Mouse (Mus musculus) R1 (cell line): ENCODE measurements around the gene Zmiz1.

Experiments used
- DNase-seq: peaks from one replicate; pipeline ENCODE4 v3.0.0-alpha.2; 2018; ENCODE audit warnings: low read depth, low spot score

Zmiz1 gene

DNA sequence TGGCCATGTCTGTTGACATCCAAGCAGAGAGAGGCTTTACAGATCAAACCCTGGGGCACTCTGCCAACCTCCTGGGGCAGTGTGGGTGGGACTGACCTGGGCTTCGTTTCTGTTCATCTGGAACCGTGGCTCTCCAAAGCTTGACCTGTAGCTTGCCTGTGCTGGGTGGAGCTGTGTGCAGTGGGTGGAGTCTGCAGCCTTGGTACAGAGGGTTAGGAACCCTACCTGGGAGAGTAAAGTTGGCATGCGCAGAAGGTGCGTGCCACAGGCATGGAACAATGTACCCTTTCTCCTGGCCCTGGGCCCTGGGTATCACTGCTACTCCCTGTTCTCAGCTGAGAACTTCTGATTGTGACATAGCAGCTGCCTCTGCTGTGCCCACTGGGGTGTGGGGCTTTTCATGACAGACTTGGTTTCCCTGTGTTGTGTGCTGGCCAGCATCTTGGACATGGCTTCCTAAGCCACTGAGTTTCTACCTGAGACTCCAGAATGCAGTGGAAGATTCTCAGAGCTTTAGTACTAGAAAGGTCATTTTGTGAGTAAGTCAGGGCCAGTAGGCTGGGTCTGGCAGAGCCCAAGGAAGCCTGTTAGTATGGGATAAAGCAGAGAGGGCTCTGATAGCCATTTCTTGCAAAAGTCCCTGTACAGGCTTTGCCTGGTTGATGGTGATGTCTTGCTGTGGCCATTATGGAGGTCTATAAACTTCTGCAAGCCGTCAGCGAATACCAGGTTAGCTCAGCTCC is 30.5 kb downstream of the Zmiz1 start:
- DNase-seq: no peak

DNA sequence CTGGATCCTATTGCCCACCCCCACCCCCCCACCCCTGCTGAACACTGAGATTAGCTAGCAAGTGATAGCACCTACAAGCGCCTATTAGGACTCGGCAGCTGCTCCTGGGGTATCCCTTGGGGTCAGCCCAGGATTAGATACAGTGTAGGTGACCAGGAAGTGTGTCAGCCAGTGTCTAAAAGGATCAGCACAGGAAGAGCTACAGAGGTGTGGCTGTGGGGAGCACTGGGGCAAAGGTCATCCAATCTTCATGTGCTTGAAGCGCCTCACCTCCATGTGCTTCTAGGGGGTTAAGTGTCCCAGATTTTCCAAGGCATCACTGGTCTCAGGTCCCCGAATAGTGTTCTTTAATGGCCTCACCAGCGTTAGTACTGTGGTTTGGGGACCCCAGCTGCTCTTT is 33.0 kb downstream of the Zmiz1 start:
- no peak for DNase-seq

DNA sequence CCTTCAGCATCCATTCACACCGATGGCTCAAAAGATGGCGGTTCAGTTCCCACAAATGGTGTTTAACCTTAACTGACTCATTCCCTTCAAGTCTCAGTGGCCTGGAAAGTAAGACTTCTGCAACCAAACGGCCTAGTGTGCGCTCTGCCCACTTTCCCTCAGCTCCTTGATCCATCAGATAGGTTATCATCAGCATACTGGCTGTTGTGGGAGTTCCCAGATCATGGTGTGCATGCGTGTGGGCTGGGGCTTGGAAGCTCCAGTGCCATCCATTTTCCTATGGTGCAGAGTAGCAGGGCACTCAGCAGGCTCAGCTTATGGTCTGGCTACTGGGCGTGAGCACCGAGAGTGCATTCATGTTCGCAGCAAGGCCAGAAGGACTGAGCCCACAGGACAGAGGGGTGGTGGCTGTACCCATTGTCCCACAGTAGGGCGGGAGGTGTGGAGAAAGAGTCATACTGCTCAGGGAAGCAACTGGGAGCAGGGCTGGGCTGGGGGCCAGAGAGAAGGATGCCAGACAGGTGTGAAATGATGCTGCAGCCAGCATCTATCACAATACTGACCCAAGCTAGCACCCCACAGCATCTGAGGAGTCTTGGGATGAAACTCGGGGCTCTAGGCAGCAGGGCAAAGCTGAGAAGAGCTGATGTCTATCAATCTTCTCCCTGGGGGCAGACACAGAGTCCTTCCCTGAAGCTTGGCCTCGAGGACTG is 33.7 kb downstream of the Zmiz1 start:
- no peak for DNase-seq

DNA sequence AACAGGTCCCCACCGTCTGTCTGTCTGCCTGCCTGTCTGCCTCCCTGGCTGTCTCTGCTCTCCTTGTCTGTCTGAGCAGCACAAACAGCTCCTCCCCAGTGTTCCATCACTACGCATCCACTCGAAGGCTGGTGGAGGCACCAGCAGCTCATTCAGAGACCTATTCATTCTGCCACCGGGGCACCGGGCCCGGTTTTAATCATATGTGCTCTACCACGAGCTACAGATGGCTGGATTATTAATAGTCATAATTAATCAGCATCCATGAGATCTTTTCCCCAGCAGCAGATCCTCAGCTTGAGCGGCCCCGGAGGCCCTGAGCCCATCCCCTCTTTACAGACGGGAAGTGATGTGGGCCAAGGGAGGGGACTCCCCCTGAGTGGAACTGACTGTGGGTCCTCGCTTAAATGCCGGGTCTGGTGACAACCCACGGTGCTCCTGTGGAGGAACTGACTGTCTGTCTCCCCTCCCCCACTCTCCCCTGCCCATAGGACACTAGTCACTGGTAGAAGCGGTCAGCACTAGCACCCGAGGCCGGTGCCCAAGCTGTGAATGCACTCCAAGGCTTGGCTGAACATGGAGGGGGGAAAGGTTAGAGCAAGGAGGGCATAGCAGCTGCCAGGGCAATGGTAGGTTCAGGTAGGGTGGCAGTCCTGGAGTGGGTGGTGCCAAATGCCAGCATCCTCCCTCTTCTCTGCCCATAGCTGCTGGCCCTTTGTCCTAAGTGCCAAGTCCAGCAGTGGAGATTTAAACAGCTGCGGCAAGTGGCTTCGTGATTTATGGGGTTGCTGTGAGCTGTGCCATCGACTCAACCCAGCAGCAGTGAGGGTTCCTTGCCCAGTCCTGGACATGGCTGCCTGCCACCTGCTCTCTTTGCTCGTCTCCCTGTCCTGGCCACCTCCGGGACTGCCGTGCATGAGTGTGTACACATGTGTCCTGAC is 34.6 kb downstream of the Zmiz1 start:
- DNase-seq: no peak

DNA sequence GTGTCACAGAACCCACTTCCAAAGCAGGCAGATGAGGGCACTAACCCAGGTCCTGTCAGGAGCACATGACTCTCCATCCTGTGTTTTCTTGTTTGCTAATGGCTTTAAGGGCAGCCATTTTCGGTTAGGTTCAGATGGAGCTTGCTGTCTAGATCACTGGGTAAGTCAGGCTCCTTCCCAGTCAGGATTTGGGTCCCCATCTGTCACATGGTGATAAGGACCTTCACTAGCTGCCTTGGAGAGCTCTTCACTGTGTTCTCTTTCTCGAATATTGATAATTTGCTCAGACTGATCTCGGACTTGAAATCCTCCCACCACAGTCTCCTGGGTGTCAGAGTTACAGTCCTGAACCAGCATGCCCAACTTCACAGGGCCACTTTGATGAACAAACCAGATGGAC is 35.8 kb downstream of the Zmiz1 start:
- DNase-seq: no peak

DNA sequence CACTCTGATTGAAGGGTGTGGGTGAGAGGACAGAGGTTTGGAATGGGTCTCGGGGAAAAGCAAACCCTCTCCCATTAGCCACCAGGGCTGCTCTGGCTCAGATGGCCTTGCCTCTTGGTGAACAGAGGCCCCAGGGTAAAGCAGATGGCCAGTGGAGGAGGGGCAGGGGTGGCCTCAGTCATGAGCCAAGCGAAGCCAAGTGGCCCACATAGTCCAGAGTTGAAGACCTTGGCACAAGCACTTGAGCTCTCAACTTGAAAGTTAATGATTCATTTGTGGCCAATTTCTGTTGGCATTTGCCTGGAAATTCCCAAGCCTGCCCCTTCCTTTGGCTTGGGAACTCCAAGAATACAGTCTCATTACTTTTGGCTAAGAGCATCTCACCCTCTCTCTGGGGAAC is 37.1 kb downstream of the Zmiz1 start:
- no peak for DNase-seq

DNA sequence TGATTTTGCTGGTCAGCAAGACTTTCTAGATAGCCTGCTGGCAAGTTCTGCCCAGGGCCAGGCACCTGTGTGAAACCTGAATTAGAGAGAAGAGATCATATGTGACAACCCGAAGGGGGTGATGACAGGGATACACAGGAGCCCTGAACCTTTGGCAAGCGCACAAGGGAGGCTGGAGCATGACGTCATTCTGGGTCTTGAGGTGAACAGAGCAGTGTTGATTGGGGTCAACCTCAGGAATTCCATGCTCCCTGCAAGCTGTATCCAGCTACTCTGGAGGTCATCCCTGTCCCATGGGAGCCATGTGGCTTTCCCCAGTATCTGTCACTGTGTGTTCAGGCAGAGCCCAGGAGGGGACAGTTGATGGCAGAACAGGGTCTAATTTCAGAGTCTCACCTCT is 38.0 kb downstream of the Zmiz1 start:
- DNase-seq: no peak

DNA sequence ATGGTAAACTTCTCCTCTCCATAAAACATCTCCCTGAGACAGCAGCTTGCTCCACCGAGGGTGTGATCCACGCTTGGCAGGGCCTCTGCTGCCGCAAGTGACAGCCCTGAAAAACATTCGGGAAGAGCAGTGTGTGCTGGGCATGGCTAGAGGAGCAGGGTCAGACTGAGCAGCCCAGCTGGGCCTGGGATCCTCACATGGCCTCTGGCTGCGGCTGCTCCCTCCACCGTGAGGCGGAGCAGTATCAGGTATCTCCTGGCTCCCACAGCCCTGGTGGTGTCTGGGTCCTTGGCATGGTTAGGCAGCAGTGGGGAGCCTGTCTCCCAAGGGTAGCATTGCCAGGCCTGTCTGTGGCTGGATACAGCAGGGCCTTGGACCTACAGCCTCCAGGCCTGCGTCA is 38.6 kb downstream of the Zmiz1 start:
- DNase-seq: no peak

DNA sequence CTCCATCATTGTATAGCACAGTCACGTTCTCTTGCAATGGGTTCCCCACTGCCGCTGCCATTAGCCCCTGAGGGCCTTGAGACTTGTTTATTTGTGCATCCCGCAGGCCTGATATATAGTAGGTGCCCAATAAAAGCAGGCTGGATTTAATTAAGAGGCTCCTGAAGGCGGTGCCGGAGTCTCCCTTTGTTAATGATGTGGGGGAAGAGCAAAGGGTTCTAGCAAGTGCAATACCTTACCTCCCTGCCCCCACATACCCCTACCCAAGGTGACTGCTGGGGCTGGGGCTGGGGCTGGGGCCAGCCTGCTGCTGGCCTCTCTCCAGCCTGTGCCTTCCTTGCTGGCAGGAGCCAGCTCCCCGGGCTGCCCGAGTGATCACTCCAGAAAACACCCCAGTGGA is 39.4 kb downstream of the Zmiz1 start:
- DNase-seq: no peak

DNA sequence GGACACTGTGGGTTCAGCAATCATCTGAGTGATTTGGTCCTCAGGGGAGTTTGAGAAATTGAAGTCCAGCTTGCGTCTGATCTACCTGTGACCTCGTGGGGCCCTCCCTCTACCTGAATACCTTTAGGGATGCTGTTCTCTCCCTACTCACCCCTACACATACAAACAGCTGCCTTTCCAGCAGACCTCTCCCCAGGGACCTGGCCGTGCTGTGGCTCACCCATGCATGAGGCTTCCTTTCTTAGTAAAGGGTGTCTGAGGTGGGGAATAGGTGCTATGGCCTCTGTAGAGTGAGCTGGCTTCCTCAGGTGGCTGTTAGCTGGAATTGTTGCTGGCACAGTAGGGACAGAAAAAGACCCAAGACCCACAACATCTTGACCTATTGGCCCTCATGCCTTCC is 40.5 kb downstream of the Zmiz1 start:
- DNase-seq: no peak

DNA sequence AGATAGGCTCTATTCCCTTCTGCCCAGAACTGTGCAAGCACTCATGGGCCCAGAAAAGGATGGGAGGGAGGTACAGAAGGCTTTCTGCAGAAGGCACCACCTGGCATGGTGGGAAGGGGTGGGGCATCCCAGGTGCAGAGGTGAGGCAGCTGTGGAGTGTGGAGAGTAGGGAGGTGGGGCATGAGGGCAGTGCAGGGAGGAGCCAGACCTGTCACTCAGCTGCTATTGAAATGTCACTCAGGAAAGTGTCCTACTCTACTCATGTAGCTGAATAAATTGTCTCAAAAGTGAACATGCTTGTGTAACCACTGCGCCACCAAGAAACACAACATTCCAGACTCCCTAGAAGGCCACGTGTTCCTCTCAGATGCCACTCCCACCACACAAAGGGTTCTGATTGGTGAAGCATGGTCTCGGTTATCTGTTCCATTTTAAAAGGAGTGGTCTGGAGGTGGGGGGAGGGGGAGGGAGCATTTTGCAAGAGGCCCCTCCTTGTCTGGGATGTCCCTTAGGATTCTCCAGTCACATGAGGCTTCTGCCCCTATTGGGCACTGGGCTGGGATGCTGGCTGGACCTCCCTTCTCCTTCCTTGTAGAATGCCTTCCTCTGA is 41.6 kb downstream of the Zmiz1 start:
- DNase-seq: peak; percentile 53

DNA sequence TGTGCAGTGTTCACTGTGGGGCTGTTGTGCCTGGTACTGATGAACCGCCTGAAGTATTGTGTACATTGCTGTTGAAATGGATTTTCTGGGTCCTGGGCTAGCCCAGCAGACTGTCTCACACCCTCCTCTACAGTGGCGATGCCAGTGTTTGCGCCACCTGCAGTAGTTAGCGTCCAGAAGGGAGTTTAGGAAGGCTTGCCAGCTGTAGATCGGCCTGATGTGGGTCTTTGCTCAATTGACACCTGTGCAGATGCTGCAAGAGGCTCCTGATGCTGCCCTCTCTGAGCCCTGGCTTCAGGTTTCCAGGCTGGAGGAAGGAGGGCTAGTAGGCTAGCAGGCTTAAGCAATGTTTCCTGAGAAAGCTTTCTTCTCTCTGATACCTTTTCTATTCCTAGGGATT is 42.5 kb downstream of the Zmiz1 start:
- DNase-seq: no peak

DNA sequence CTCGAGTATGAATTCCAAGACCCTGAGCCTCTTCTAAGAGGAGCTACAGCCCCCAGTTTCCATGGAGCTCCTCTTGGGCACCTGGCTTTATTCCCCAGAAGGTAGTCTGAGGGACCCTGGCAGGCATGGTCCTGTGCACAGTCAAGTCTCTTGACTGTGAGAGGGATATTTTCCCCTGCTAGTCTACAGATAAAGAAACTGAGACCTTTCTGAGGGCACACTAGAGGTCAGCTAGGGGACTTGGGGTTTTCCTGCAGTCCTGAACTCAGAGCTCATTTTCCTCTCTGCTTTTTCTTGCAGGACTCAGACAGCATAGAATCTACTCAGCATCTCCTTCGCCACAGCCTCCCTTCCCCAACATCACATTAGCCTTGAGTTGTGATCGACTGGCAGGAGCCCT is 43.4 kb downstream of the Zmiz1 start:
- DNase-seq: no peak

DNA sequence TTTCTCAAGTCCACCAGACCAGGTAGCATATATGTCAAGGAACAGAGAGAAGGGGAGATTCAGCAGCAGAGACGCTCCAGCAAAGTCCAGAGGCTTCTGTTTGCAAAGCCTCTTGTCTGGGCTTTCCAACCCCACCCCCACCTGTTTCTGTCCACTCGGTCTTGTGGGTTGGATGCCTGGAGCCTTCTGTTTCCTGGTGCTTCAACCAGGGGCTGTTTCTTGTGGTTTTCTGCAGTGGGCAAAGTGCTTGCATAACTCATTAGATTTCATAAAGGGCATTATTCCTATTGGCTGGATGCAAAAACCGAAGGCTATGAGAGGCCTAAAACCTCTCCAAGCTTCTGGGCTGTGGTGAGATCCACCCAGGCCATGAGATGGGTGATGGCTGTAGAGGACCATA is 45.3 kb downstream of the Zmiz1 start:
- no peak for DNase-seq

DNA sequence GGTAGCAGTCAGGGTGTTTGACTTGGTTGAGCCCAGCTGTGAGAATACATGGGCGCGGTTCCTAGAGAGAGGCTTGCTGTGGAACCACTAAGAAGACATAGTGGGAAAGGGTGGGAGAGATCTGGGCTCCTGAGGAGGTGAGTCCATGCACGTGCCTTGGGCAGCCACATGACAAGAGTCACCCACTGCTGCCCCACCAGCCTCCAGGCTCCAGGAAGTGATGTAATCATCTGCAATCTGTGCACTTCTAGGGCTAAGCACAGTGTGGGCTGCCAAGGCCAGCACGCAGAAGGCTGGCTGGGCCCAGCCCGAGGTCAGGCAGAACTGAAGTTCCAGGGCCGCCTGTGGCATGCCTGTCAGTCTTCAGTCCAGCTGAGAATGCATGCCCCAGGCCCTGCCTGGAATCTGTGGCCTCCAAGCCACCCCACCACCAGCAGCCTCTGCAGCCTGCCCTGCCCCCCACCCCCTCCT is 46.3 kb downstream of the Zmiz1 start:
- no peak for DNase-seq

DNA sequence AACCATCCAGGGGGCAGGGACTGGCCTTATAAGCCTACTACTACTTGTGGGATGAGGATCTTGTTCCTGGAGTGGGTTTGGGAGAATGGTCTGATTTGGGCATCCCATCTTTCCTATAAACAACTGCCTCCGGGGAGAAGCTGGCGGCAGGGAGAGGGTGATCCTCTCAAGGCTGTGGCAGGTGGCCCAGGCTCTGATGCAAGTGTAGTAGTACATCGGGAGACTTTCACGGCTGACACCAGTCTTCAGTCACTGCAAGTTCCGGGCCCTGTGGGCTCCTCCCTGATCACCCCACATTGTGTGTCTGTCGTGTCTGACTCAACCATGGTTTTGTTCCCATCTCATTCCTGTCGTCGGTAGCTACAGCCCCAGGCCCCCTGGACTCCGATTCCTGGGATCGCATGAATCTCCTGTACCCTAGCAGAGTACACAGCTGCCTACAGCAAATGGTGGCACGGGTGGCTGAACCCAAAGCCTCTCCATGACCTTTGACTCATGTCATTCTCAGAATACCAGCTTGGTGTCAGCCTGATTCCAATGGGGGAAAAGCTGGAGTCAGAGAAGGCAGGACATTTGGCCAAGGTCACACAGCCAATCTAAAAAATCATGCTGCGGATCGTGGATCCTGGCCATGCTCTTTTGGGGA is 49.2 kb downstream of the Zmiz1 start:
- DNase-seq: no peak

DNA sequence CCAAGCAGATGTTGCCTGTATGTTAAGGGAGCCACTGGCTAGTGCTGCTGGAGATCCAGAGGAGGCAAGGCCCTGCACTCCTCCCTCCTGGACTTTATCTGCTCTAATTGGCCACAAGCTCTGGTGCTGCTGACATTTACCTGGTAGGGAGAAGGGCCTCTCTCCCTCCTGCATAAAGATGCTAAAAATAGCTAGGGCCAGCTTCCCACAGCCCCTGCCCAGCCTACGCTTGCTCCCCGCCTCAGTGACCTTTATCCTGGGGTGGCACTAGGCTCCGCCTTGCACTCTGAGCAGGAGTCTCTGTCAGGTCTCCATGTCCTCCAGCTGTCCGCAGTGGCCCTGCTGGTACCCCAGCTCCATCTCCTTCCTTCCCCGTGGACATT is 49.8 kb downstream of the Zmiz1 start:
- no peak for DNase-seq

DNA sequence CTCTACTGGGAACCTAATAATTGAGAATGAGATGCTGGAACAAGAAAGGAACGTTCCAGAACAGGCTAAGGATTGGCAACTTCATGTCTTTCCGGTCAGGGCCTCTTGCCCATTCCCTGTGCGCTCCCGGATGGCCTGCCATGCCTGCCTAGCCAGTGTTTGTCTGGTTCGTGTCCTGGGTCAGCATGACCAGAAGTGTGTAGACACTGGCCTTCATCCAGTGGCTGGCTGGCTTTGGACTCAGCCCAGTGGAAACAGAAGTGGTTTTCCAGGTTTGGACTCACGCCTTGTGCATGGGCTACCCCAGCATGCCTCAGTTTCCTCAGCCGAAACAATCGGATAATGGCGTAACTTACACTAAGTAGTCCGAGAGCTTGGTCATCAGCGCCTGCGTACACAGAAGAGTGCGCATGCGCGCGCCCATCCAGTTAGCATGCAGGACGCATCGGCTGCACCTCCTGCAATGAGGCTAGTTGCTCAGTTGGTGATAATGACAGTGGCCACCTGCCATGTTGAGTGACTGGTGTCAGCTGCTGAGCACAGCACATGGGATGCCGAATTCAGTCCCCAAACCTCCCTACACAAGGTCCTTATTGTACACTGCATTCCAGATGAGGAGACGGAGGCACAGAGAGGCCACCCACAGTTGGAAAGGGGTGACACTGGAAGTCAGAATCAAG is 50.6 kb downstream of the Zmiz1 start:
- DNase-seq: peak; percentile 36

DNA sequence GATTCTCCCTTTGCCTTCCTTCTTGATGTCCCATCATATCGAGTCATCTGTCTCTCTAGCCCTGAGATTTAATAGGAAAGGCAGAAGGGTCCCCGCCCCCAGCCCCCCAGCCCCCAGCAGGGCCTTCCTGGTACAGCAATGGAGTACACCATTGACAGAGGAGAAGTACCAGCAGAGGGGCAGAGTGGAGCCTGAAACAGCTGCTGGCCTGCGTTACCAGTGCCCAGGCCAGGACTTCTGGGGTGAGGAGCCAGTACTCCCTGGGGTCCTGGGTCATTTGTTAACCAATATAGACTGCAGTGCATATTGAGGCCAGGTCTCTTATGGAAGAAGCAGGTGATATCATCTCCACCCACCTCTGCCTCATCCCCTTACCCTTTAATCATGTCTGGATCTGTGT is 51.4 kb downstream of the Zmiz1 start:
- DNase-seq: no peak

DNA sequence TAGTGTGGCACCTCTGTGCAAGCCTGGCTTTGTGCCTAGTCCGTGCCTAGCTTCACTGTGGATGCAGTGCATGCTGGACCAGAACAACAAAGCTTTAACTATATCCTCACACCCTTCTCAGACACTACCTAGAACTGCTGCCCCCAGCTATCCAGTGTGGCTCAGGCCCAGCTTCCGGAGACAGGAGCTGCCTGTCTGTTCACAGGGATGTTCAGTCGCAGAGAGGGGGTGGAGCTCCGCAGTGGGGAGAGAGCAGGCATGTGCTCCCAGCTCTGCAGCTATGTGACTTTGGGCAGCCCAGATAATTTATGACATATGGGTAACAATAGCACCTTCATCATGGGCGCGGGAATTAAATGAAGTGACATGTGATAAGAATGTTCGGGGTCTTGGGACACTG is 52.0 kb downstream of the Zmiz1 start:
- no peak for DNase-seq

DNA sequence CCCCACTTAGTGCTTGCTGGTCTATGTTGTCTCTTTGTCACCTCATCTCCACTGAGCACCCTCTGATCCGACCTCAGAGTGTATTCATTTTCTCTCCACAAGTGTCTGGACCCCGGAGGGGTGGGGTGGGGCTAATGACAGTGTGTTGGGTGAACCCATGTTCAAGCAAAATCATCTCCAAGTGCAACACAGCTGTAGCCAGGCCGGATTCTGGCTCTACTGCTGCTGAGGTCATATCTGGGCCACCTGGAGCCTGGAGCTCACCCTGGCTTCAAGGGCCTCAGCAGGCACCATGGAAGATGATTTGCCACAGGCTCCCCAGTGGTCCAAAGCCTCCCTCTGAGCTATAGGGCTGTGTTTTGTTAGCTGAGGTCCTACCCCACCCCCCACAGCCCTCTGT is 52.6 kb downstream of the Zmiz1 start:
- no peak for DNase-seq
